Mouse (Mus musculus) liver, embryonic 14.5 days (tissue): Measurements from ENCODE around the gene Gramd1a.

ENCODE experiments used
- CTCF ChIP-seq: IDR thresholded peaks from 2 replicates; pipeline ENCODE4 v1.5.1; 2016; ENCODE audit warnings: antibody characterized with exemption, low read depth, control low read depth
- EP300 ChIP-seq: IDR thresholded peaks from 2 replicates; pipeline ENCODE4 v1.6.1; 2016; ENCODE audit warnings: antibody characterized with exemption, low read depth

- TF ChIP-seq CTCF (no peak), EP300 (no peak)
These were observed 30.6 kb downstream of the Gramd1a start for GRCm38 (mm10) chr7:31125116-31125515.
